Mouse (Mus musculus) cerebellum, adult 11 months (tissue): ENCODE measurements around the gene Bcr.

ENCODE experiments used
- DNase-seq: peaks from one replicate; pipeline ENCODE4 v3.0.0; 2022

Gene Bcr

GRCm38 (mm10) chr10:75135518-75136162 is 75.2 kb downstream of the Bcr start:
- no peak for DNase-seq

GRCm38 (mm10) chr10:75137148-75137547 is 76.8 kb downstream of the Bcr start:
- no peak for DNase-seq

GRCm38 (mm10) chr10:75145221-75145620 is 84.8 kb downstream of the Bcr start:
- no peak for DNase-seq

GRCm38 (mm10) chr10:75146001-75146400 is 85.6 kb downstream of the Bcr start:
- no peak for DNase-seq

- DNase-seq: no peak
Observed at GRCm38 (mm10) chr10:75146619-75147018, 86.2 kb downstream of the Bcr start.

- no peak for DNase-seq
Observed at GRCm38 (mm10) chr10:75148295-75148694, 87.9 kb downstream of the Bcr start.

GRCm38 (mm10) chr10:75150361-75150760 is 90.0 kb downstream of the Bcr start:
- no peak for DNase-seq

- peak; percentile 74 for DNase-seq
Observed at GRCm38 (mm10) chr10:75151311-75151710, 90.9 kb downstream of the Bcr start.

GRCm38 (mm10) chr10:75156835-75157234 is 96.4 kb downstream of the Bcr start:
- no peak for DNase-seq

GRCm38 (mm10) chr10:75157713-75158112 is 97.3 kb downstream of the Bcr start:
- DNase-seq: no peak

GRCm38 (mm10) chr10:75158356-75158755 is 98.0 kb downstream of the Bcr start:
- DNase-seq: no peak

- no peak for DNase-seq
Observed at GRCm38 (mm10) chr10:75160171-75160900, 99.9 kb downstream of the Bcr start.

GRCm38 (mm10) chr10:75165825-75166481 is 105.6 kb downstream of the Bcr start:
- DNase-seq: no peak

- DNase-seq: no peak
Observed at GRCm38 (mm10) chr10:75166601-75167000, 106.2 kb downstream of the Bcr start.

- DNase-seq: no peak
Observed at GRCm38 (mm10) chr10:75170207-75170850, 109.9 kb downstream of the Bcr start.

GRCm38 (mm10) chr10:75173056-75173455 is 112.7 kb downstream of the Bcr start:
- no peak for DNase-seq

GRCm38 (mm10) chr10:75173712-75174111 is 113.3 kb downstream of the Bcr start:
- no peak for DNase-seq

GRCm38 (mm10) chr10:75176494-75176893 is 116.1 kb downstream of the Bcr start:
- no peak for DNase-seq

GRCm38 (mm10) chr10:75178911-75179310 is 118.5 kb downstream of the Bcr start:
- no peak for DNase-seq

GRCm38 (mm10) chr10:75182151-75182774 is 121.9 kb downstream of the Bcr start:
- DNase-seq: peak; percentile 72

- no peak for DNase-seq
Observed at GRCm38 (mm10) chr10:75184826-75185225, 124.4 kb downstream of the Bcr start.

GRCm38 (mm10) chr10:75186551-75186950 is 126.2 kb downstream of the Bcr start:
- no peak for DNase-seq
